Mouse (Mus musculus) lung, postnatal 25 days (tissue): ENCODE results near the gene Myo10.

Source experiments
- DNase-seq: peaks from one replicate; pipeline ENCODE4 v3.0.0; 2022; ENCODE audit warnings: low spot score

The Myo10 gene

DNA sequence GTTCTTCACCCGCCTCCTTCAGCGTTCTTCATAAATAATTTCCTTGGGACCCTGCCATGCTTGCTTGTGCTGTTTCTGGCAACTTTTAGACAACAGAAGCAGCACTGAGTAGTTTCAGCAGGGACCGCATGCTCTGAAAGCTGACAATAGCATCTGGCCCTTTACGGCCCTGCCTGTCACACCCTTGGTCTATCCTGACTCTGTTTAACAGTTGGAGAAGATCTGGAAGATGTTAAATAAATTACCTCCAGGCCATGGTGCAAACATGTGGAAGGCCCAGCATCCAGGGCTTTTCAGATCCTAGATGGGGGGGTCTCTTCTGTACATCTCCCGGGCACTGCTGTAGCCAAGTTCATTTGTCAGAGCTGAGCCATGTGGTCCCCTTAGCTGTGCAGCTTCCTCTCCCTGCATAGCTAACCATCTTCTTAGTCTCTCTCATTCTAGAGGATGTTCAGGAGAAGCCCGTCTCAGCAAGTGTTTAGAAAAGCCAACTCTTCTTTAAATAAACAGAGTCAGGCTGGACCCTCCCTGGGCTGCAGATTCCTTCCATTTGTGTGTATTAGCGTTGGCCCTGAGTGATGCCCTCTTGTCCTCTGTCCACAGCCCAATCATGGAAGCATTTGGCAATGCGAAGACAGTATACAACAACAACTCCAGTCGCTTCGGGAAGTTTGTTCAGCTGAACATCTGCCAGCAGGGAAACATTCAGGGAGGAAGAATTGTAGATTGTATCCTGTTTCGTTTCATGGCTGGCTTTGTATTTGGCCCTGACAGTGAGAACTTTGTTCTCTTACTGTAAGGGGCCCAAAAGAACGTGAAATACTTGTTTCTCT is 101.2 kb downstream of the Myo10 start:
- DNase-seq: peak; percentile 69

DNA sequence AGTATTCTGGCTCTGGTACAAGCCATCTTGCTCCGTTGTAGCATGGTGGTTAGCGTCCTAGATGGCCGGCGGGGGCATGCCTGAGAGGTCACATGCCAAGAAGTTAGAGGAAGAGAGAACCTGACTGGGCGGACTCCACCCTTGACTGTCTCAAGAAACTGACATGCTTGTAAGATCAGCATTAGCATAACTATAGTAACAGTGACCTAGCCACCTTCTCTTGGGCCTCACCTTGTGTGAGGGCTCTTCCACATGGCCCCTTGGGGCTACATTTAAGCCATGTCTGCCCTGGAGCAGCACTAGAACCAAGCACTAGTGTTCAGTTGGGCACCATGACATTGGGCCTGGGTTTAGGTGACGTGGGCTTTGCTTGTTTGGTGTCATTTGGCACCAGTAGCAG is 102.2 kb downstream of the Myo10 start:
- DNase-seq: no peak

DNA sequence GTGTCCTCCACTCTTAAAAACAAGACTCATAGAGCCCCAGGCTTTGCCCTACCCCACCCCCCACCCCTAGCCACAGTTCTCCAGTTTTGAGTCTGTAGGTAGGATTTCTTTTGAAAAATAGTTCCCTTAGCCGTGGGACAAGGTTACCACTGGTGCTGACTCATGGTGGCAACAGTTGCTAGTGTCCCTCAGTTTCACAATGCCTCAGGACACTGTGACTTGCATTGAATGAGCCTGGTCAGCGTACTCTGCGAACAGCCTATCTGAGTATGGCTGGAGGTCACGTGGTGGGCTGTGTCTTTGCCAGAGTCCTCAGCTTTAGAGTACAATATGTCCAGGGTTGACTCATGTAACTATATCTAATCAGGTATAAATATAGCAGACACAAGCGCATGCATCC is 104.5 kb downstream of the Myo10 start:
- DNase-seq: no peak

DNA sequence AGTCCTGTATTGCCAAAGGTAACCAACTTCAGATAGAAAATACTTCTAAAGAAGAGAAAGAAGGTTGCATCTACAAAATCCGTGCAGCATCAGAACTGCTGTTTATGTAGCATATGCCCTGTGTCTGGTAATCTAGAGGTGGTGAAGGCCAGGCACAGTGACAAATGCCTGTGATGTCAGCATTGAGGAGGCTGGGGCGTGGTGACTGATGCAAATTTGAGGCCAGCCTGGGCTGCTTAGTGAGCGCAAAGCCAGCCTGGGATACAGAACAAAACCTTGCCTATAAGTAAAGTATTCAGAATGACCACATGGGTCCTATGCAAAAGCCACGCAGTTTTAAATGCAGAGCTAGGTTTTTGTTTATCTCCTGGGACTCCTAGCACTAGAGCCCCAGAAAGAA is 106.2 kb downstream of the Myo10 start:
- DNase-seq: no peak

DNA sequence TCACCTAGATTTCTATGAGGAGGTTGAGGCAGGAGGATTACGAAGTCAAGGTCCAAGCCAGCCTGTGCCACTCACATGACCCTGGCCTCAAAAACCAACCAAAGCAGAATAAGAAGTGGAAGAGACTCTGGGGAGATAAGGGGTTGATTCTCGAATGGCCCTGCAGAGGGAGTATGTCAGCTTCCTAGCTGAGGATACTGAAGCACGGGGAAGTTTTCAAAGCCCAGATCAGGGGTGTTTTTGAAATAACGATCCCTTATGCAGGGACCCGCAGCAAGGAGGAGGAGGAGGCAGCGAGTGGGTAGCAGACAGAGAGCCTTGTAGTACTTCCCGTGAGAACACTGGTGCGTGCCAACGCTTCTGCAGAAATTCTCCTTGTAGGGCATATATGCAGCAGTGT is 108.7 kb downstream of the Myo10 start:
- DNase-seq: no peak

DNA sequence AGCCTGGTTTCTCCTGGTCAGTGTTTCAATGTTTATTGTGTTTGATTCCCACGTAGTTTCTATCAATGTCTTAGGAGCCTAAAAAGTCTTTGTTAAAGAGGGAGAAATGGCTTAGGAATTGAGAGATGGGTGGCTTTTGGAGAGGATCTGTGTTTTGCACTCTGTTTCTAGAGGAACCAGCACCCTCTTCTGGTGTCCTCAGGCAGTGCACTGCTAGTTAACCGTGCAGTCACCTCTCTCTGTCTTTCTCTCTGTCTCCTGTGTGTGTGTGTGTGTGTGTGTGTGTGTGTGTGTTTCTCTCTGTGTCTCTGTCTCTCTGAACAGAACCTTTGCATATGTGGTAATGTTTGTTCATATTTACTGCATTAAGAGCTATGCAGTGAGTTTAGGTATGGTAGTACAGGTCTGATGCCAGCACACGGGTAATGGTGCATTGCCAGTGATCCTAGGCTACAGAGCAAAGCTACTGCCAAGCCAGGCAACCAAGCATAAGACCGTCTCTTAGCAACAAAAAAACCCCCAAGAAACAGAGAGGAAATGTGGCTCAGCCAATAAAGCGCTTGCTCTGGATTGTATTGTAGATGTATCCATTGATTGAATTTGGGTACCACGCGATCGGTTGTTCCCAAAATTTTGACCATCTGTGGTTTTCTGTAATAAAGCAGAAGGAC is 110.6 kb downstream of the Myo10 start:
- no peak for DNase-seq

DNA sequence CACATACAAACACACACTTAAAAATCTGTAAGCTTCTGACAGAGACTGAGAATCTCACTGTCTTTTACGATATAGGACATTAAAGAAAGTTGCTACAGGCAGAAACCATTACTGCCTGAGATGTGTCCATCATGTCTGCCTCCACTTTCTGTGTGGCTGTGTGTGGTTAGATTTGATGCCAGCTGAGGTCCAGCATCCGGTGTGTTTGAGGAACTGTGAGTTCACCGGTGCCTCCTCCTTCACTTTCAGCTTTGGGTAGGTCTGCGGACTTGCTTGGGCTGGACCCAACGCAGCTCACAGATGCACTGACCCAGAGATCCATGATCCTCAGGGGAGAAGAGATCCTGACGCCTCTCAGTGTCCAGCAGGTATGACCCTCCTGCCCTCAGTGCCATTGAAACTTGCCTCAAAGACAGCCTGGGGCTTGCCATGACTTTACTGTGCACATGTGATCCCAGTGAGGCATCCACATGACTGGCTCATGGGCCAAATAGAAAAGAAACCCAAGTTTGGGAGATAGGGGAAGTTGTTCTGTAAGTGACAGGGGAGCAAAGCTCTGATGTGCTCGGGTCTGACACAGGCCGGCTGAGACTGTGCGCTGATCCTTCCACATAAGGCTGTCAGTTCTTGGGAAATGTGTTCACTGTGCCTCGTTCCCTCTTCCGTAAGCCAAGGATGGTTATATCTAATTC is 111.6 kb downstream of the Myo10 start:
- DNase-seq: no peak

DNA sequence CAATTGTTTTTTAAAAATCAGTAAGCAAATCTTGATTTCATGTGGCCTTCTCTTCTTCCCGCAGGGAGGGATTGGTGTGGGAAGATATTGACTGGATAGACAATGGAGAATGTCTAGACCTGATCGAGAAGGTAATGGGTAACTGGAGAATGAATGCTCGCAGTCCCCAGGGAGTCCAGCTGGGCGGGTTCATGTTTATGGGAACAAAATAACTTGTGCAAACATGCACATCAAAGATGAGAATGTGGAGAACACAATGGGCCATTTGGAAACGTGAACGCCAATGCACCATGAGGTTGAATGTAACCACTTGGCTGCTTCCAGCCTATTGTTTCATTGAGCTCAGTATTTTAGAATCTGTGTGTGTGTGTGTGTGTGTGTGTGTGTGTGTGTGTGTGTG is 114.2 kb downstream of the Myo10 start:
- no peak for DNase-seq

DNA sequence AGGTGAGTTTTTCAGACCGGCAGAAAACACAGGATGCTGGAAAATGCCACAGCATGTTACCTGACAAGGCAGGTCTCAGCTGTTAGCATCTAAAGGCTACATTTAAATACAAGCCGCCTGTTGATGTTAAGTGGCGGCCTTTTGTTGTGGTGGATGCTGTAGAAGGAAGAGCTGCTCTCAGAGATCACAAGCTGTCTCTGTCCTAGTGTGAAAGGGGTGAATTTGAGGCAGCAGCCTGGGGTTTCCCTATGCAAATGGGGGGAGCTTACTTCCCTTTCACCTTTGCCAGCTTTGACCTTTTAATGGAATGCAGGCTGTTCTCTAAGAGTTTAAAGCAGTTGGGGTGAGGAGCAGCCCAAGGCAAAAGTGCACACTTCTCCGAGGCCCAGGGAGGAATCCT is 117.9 kb downstream of the Myo10 start:
- DNase-seq: no peak

DNA sequence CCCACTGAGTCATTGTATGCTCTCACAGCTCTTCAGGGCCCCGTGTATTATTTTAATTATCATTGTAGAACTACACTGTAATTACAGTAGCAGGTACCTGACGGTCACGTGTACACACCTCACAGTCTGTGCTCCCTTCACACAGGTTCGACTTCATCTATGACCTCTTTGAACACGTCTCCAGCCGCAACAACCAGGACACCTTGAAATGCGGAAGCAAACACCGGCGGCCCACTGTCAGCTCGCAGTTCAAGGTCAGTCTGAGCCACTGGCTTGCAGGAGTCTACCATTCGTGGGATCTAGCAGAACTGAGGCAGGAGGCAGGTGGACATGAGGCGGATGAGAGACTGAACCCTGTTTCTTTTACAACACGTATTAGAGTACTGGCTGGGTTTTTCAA is 119.9 kb downstream of the Myo10 start:
- DNase-seq: no peak

DNA sequence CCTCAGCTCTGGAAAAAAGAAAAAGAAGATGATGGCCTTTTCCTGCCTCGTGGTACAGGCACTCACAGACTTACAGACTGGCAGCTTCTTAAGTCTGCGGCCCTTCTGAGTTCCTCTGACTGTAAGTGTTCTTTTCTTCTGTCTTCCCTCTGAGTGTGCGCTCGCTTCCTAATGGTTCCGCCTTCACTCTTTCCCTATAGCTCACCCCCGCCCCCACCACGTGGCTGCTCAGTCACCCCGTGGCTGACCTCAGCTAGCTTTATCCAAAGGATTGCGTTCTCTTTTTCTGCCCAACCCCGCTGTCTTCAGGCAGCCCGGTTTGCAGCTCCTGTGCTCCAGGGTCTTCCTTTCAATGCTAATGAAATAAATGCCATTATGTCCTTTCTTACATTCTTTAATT is 129.2 kb downstream of the Myo10 start:
- no peak for DNase-seq

DNA sequence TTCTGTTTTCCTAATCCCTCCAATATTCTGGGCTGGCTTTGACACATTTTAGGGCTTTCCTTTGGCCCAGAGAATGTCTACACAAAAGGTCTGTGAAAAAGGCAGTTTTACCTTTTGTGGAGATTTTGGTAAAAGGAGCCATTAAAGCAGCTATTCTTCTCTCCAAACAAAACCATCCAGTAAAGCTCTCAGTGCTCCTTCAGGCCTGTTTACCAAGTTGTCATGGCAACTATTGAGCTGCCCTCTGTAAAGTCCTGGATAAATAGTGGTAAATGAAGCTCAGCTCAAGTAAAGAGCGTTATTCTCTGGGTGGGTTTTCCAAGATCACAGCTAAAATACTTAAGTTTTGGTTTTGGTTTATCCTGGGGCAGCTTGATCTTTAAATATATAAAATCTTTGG is 130.3 kb downstream of the Myo10 start:
- no peak for DNase-seq

DNA sequence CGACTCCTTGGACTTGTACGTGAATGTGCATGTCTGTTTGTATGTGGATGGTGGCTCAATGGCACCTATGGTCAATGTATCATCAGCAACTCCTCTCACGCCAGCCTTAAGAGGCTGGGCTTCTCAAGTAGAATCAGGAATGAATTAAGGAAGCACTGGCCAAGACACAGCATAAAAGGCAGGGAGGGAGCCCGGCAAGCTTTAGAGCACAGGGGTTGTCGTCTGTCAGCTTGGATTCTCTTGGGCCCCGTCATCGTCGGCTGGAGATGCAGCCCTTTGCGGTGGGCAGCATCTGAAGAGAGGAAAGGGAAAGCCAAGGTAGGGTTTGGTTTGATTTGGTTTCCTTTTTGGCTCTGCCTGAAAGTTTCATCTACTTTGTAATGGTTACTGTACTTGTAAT is 130.7 kb downstream of the Myo10 start:
- DNase-seq: no peak

DNA sequence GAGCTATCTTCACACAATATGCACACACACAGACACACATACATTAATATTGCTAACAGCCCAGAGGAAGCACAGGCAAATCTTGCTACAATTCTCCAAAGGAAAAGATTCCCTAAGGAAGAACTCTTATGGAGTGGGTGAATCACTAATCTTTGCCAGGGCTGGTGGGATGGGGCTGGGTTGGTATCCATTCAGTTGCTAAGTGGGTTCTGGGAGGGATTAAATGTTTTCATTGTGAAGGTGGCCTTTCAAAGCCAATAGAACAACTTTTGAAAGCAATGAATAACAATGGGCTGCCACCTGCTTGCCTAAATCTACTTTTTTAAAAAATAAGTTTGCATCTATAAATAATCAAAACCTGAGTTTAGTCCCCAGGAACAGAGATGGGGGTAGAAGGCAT is 131.6 kb downstream of the Myo10 start:
- no peak for DNase-seq

DNA sequence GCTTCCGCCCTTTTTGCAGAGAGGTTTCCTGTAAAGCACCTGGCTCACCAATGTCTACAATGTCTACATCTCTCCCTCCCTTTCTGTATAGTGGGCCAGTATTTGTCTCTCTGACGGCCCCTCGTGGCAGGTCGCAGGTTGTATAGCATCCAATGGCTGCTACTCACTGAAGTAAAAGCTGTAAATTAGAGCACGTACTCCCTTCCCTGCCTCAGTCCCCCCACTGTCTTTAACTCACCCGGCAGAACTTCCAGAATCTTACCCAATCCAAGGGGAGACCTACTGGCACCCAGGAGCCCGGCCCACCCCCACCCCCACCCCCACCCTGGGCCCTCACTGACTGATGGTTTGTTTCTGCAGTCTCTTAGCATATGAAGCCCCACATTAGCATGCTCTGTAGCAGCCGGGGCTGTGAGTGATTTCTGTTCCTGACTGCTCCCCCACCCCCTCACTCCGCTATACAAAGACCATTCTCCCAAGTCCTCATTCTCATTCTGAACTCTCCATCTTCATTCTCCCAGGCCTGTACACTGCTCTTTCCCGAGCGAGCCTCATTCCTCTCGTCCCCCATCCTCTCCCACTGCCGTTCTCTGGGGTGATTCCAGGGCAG is 132.1 kb downstream of the Myo10 start:
- no peak for DNase-seq

DNA sequence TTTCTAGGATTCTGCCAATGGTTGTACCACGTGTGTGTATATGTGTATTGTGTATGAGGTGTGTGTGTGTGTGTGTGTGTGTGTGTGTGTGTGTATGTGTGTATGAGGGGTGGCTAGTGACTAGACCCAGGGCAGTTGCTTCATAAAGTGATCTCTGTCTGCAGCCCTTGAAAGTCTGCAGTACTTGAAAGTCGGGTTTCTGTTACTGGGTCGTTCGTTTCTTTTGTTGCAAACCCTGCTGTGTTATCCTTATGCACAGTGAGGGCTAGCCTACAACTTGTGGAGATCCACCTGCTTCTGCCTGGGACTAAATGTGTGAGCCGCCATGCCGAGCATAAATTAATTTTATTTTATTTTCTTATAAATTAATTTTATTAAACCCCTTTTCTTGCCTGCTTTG is 133.2 kb downstream of the Myo10 start:
- no peak for DNase-seq

DNA sequence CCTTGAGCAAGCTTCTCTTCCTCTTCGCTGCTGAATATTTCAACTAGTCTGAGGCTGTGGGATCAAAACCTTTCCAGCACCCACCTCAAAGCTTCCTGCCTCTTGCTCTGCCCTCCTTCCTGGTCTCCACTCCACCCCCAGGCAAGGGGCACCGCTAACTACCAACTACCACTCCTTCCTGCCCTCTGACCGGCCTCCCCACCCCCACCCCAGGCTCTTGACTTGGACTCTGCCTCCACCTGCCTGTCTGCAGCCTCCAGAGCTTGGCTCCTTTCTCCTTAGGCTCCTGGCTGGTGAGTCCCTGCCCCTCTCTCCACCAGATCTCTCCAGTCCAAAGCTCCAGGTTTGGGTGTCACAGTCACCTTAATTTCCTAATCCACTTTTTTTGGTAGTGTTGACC is 133.7 kb downstream of the Myo10 start:
- DNase-seq: no peak

DNA sequence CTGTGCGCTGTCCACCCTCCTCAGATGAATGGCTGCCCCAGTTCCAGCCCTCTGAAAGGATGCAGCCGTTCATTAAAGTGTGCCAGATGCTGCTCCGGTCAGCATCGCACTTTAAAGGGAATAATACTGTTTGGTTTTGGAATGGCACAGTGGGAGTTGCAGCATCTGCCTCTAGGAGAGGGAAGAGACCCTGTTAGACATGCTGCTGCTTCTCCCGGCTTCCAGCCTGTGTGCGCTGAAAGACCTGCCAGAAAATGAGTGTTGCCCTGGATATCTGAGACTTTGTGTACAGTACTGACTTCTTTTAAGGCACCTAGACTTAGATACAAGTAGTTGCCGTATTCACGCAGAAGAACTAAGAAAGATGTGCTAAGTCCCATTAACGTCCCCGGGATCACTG is 135.7 kb downstream of the Myo10 start:
- no peak for DNase-seq

DNA sequence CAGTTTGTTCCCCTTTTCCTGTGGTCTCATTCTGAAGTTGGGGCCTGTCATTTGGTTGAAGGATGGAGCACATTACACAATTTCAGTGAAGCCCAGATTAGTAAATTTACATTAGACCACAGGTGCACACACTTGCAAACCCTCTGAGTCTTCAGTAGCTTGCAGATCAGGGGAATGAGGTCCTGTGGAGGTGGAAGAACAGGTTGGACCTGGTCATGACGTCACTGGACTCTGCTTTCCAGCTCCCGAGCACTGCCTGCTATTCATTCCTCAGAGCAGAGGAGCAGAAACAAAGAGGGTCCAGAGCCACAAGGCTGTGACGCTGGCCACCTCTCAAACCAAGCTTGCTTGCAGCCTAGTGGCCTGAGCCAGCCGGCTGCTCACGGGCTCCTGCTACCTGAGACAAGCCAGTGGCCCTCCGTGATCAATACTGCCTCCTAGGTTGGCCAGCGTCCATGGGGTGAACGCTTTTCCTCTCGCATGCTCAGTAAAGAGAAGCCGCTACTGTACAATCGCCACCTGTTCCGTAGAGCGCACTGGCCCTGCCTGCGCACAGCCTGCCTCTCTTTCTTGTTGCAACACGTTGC is 136.3 kb downstream of the Myo10 start:
- DNase-seq: peak; percentile 88

DNA sequence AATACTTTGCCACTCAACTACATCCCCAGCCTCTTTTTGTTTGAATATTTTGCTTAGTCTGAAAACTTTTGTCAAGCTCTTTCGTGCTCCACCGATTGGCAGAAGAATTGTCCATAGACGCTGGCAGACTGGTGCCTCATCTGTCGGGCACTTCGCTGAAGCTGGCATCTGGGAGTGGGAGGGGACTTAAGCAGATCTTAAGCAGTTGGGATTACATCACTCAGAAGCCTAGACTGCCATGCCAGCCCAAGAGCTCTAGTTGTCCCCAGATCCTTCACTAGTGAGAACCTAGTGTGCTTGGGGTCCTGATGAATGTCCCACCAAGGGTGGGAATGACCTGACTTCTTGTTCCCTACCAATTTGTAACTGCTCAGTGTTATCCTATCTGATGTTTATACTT is 138.0 kb downstream of the Myo10 start:
- DNase-seq: peak; percentile 45

DNA sequence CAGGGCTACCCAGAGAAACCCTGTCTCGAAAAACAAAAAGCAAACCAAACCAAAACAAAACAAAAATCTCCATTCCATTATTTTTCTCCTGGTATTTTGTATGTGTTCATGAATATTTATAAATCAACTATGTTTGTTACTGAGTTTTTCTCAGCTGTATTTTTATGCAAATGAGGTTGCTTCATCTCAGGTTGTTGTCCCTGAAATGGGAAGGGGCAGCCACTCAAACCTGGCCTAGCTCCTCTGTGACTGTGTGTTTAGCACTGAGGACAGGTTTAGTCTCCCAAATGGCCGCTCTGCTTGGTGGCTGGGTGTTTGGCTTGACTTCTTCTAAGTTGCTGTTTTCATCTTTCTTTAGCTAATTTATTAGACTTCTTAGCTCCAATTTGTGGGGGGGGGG is 138.7 kb downstream of the Myo10 start:
- no peak for DNase-seq

DNA sequence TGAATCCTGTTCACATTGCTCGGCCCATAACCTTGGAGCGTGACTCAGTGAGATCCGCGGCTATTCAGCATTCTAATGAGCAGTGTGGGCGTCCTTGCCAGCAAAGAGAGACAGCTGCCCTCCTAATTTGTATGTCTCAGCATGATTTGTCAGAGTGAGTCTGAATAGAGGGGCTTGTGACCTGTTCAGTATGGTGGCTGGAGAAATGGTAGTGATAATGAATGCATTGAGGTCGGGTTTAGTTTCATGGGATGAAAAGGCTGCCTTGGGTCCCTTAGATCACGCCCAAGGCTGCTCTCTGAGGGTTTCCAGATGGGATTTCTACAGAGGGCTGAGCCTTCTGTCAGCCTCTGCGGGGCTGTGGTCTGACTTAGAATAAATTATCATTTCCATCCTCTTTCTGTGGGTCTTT is 139.5 kb downstream of the Myo10 start:
- DNase-seq: no peak
